Mouse (Mus musculus) lung, postnatal 0 days (tissue): ENCODE measurements around the gene Nucb1.

Source experiments
- CTCF ChIP-seq: IDR thresholded peaks from 2 replicates; pipeline ENCODE4 v1.5.1; 2016; ENCODE audit warnings: antibody characterized with exemption, mild to moderate bottlenecking
- EP300 ChIP-seq: IDR thresholded peaks from 2 replicates; pipeline ENCODE4 v1.6.1; 2016; ENCODE audit warnings: antibody characterized with exemption, mild to moderate bottlenecking, control low read depth

GRCm38 (mm10) chr7:45509912-45510787, at the start of gene Nucb1:
- TF ChIP-seq CTCF, result no peak
- peak; percentile 75 for TF ChIP-seq EP300
